Mouse (Mus musculus): ENCODE measurements around the gene Olfr702.

DNA sequence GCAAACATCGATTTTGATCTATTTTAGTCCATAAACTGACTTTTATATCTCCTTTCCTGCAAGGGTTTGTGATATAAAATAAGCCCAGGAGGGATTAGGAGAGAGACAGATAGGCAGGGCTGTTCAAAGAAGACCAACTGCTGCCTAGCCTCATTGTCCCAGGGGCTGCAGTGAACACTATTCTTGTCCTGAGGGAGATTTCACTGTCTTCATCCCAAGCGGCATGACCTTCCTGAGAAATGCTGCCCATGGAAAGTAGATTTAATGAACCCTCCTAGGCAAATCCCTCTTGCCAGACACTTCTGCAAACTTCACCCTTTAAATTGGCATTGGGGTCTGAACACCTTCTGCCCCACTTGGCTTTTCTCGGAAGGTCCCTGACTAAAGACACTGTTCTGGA, 43.1 kb upstream of the Olfr702 start, which contains the start of gene Olfr705:
- TF ChIP-seq CTCF (IDR thresholded peaks at IDR 0.05; ENCODE audit: low read depth, low read length) (no peak), GATA1 (IDR thresholded peaks at IDR 0.05; ENCODE audit: borderline replicate concordance, low read length) (no peak)
